Mouse (Mus musculus) neural tube, embryonic 13.5 days (tissue): ENCODE measurements around the gene Slc25a21. TPM values are rescaled to one million over a fixed set of nuclear protein-coding genes. Genes with fewer than 3 reads are reported as not detected.

ENCODE experiments used
- ATAC-seq: fragments of 200-750 bp; cut with Nextera tagmentation; 2 replicates; pipeline ENCODE4 v1.8.0; 2017; ENCODE audit warnings: low read depth, mild to moderate bottlenecking, moderate TSS enrichment, moderate library complexity
- H3K27ac ChIP-seq: fragments of 300-500 bp; sonication (generic); replicated peaks from 2 replicates; pipeline ENCODE4 v1.5.1; 2015; ENCODE audit warnings: moderate library complexity, mild to moderate bottlenecking, inconsistent platforms
- H3K27me3 ChIP-seq: fragments of 300-500 bp; sonication (generic); 2 replicates; pipeline ENCODE4 v1.6.1; 2015; ENCODE audit warnings: mild to moderate bottlenecking, inconsistent platforms
- H3K36me3 ChIP-seq: fragments of 300-500 bp; sonication (generic); 2 replicates; pipeline ENCODE4 v1.6.1; 2015; ENCODE audit warnings: mild to moderate bottlenecking, inconsistent platforms
- H3K4me1 ChIP-seq: fragments of 300-500 bp; sonication (generic); replicated peaks from 2 replicates; pipeline ENCODE4 v1.6.1; 2015; ENCODE audit warnings: inconsistent platforms
- H3K4me2 ChIP-seq: fragments of 300-500 bp; sonication (generic); 2 replicates; pipeline ENCODE4 v1.6.1; 2015; ENCODE audit warnings: inconsistent platforms, mild to moderate bottlenecking, moderate library complexity
- H3K4me3 ChIP-seq: fragments of 300-500 bp; sonication (generic); 2 replicates; pipeline ENCODE4 v1.5.1; 2015; ENCODE audit warnings: mild to moderate bottlenecking, inconsistent platforms
- H3K9ac ChIP-seq: fragments of 300-500 bp; sonication (generic); 2 replicates; pipeline ENCODE4 v1.6.1; 2015; ENCODE audit warnings: moderate library complexity, mild to moderate bottlenecking, inconsistent platforms
- H3K9me3 ChIP-seq: fragments of 300-500 bp; sonication (generic); 2 replicates; pipeline ENCODE4 v1.6.1; 2016; ENCODE audit warnings: inconsistent platforms
- WGBS: fragments of 180-500 bp; shearing (Covaris S2); methylation state at CpG from one replicate; pipeline ENCODE4 v1.1.7; 2015; 5-methylcytosine and 5-hydroxymethylcytosine counted together
- polyA plus RNA-seq: library from polyadenylated mRNA; unstranded; fragments of >200 nt; fragmentation: Nextera tagmentation; extraction: Ambion mirVana; gene quantifications from 2 replicates; pipeline ENCODE4 v1.2.1, GENCODE M21; 2015

The Slc25a21 gene
- polyA plus RNA-seq, 1 experiment from 2014 or later = 0.28 TPM

- Histone ChIP-seq H3K27me3 (peaks cover under 1% of the 10 kb centered on the region), H3K27ac (no peak overlapping the region), H3K4me2 (no peak overlapping the region), H3K36me3 (no peaks in the 10 kb centered on the region), H3K9ac (no peak overlapping the region), H3K4me1 (peaks cover 10% of the 10 kb centered on the region; the same call in 1 of the 2 replicates), H3K4me3 (no peak overlapping the region), H3K9me3 (no peaks in the 10 kb centered on the region)
- ATAC-seq = no peak
Observed at GRCm38 (mm10) chr12:57178818-57179217, 18.5 kb downstream of the Slc25a21 start.

GRCm38 (mm10) chr12:57163294-57163693 lies 34.0 kb downstream of the Slc25a21 start:
- whole genome bisulfite sequencing = 86% methylated on average over 2 of the region's 2 CpGs
- no peaks in the 10 kb centered on the region for H3K4me1 ChIP-seq
- no peak overlapping the region for H3K9ac ChIP-seq
- H3K27me3 ChIP-seq = no peaks in the 10 kb centered on the region
- no peaks in the 10 kb centered on the region for H3K9me3 ChIP-seq
- no peak for ATAC-seq
- H3K27ac ChIP-seq = no peak overlapping the region
- no peak overlapping the region for H3K4me3 ChIP-seq
- H3K36me3 ChIP-seq = no peaks in the 10 kb centered on the region
- H3K4me2 ChIP-seq = no peak overlapping the region

- Histone ChIP-seq H3K9ac (no peak overlapping the region), H3K9me3 (no peaks in the 10 kb centered on the region), H3K27me3 (no peaks in the 10 kb centered on the region), H3K4me2 (no peak overlapping the region), H3K36me3 (no peaks in the 10 kb centered on the region), H3K4me3 (no peak overlapping the region), H3K27ac (no peak overlapping the region), H3K4me1 (no peaks in the 10 kb centered on the region)
- ATAC-seq = no peak
- 61% methylated on average over 3 of the region's 3 CpGs for WGBS
Observed at GRCm38 (mm10) chr12:57162840-57163239, 34.4 kb downstream of the Slc25a21 start.

GRCm38 (mm10) chr12:57159904-57160303 lies 37.4 kb downstream of the Slc25a21 start:
- Histone ChIP-seq H3K4me3 (no peak overlapping the region), H3K4me1 (no peaks in the 10 kb centered on the region), H3K9ac (no peak overlapping the region), H3K27ac (no peak overlapping the region), H3K9me3 (no peaks in the 10 kb centered on the region), H3K36me3 (no peaks in the 10 kb centered on the region), H3K27me3 (no peaks in the 10 kb centered on the region), H3K4me2 (no peak overlapping the region)
- WGBS = 79% methylated on average over 6 of the region's 6 CpGs
- no peak for ATAC-seq

- Histone ChIP-seq H3K27ac (no peak overlapping the region), H3K4me3 (no peak overlapping the region), H3K36me3 (no peaks in the 10 kb centered on the region), H3K4me2 (no peak overlapping the region), H3K4me1 (no peaks in the 10 kb centered on the region), H3K9ac (no peak overlapping the region), H3K9me3 (no peaks in the 10 kb centered on the region), H3K27me3 (no peaks in the 10 kb centered on the region)
- ATAC-seq = no peak
- WGBS = 71% methylated on average over 3 of the region's 3 CpGs
Observed at GRCm38 (mm10) chr12:57158266-57158665, 39.0 kb downstream of the Slc25a21 start.

GRCm38 (mm10) chr12:57138937-57139336 lies 58.3 kb downstream of the Slc25a21 start:
- no peak for ATAC-seq
- WGBS = 68% methylated on average over 1 of the region's 1 CpGs
- Histone ChIP-seq H3K27ac (no peak overlapping the region), H3K9ac (no peak overlapping the region), H3K4me2 (no peak overlapping the region), H3K36me3 (no peaks in the 10 kb centered on the region), H3K9me3 (no peaks in the 10 kb centered on the region), H3K4me1 (no peaks in the 10 kb centered on the region), H3K27me3 (no peaks in the 10 kb centered on the region), H3K4me3 (no peak overlapping the region)

- WGBS = 90% methylated on average over 2 of the region's 2 CpGs
- ATAC-seq = no peak
- H3K9ac ChIP-seq = no peak overlapping the region
- H3K27ac ChIP-seq = no peak overlapping the region
- no peaks in the 10 kb centered on the region for H3K36me3 ChIP-seq
- no peaks in the 10 kb centered on the region for H3K27me3 ChIP-seq
- H3K4me1 ChIP-seq = no peaks in the 10 kb centered on the region
- H3K4me2 ChIP-seq = no peak overlapping the region
- no peaks in the 10 kb centered on the region for H3K9me3 ChIP-seq
- H3K4me3 ChIP-seq = no peak overlapping the region
Observed at GRCm38 (mm10) chr12:57137809-57138208, 59.5 kb downstream of the Slc25a21 start.

- Histone ChIP-seq H3K9ac (no peak overlapping the region), H3K4me1 (no peaks in the 10 kb centered on the region; the same call in 1 of the 2 replicates), H3K9me3 (no peaks in the 10 kb centered on the region), H3K4me2 (no peak overlapping the region), H3K27ac (no peak overlapping the region), H3K36me3 (no peaks in the 10 kb centered on the region), H3K27me3 (no peaks in the 10 kb centered on the region), H3K4me3 (no peak overlapping the region)
- 45% methylated on average over 8 of the region's 8 CpGs for WGBS
- ATAC-seq = no peak
Observed at GRCm38 (mm10) chr12:57118602-57119001, 78.7 kb downstream of the Slc25a21 start.

GRCm38 (mm10) chr12:57115516-57115915 lies 81.8 kb downstream of the Slc25a21 start:
- Histone ChIP-seq H3K27me3 (no peaks in the 10 kb centered on the region), H3K27ac (no peak overlapping the region), H3K9ac (no peak overlapping the region), H3K4me2 (no peak overlapping the region), H3K9me3 (no peaks in the 10 kb centered on the region), H3K4me1 (no peaks in the 10 kb centered on the region; the same call in 1 of the 2 replicates), H3K36me3 (no peaks in the 10 kb centered on the region), H3K4me3 (no peak overlapping the region)
- 90% methylated on average over 10 of the region's 10 CpGs for WGBS
- ATAC-seq = no peak

- ATAC-seq = no peak
- Histone ChIP-seq H3K9me3 (no peaks in the 10 kb centered on the region), H3K9ac (no peak overlapping the region), H3K4me2 (no peak overlapping the region), H3K27me3 (no peaks in the 10 kb centered on the region), H3K4me3 (no peak overlapping the region), H3K27ac (no peak overlapping the region), H3K36me3 (no peaks in the 10 kb centered on the region), H3K4me1 (no peaks in the 10 kb centered on the region)
- 88% methylated on average over 4 of the region's 4 CpGs for WGBS
Observed at GRCm38 (mm10) chr12:57109363-57109762, 87.9 kb downstream of the Slc25a21 start.

GRCm38 (mm10) chr12:57102322-57102721 lies 95.0 kb downstream of the Slc25a21 start:
- no peak overlapping the region for H3K4me3 ChIP-seq
- H3K9me3 ChIP-seq = no peaks in the 10 kb centered on the region
- H3K27me3 ChIP-seq = no peaks in the 10 kb centered on the region
- ATAC-seq = no peak
- WGBS = 92% methylated on average over 1 of the region's 1 CpGs
- H3K9ac ChIP-seq = no peak overlapping the region
- no peaks in the 10 kb centered on the region for H3K36me3 ChIP-seq
- H3K27ac ChIP-seq = no peak overlapping the region
- H3K4me2 ChIP-seq = no peak overlapping the region
- no peaks in the 10 kb centered on the region for H3K4me1 ChIP-seq

- WGBS = 86% methylated on average over 4 of the region's 4 CpGs
- Histone ChIP-seq H3K4me2 (no peak overlapping the region), H3K36me3 (no peaks in the 10 kb centered on the region), H3K27me3 (no peaks in the 10 kb centered on the region), H3K27ac (no peak overlapping the region), H3K9me3 (no peaks in the 10 kb centered on the region), H3K4me3 (no peak overlapping the region), H3K9ac (no peak overlapping the region), H3K4me1 (no peaks in the 10 kb centered on the region)
- ATAC-seq = no peak
Observed at GRCm38 (mm10) chr12:57100549-57100948, 96.7 kb downstream of the Slc25a21 start.

GRCm38 (mm10) chr12:57099066-57099465 lies 98.2 kb downstream of the Slc25a21 start:
- H3K27me3 ChIP-seq = no peaks in the 10 kb centered on the region
- H3K9me3 ChIP-seq = no peaks in the 10 kb centered on the region
- ATAC-seq = no peak
- 70% methylated on average over 3 of the region's 3 CpGs for WGBS
- no peak overlapping the region for H3K27ac ChIP-seq
- no peak overlapping the region for H3K4me2 ChIP-seq
- no peaks in the 10 kb centered on the region for H3K36me3 ChIP-seq
- H3K4me3 ChIP-seq = no peak overlapping the region
- no peaks in the 10 kb centered on the region for H3K4me1 ChIP-seq
- H3K9ac ChIP-seq = no peak overlapping the region
